Mouse (Mus musculus) G1E-ER4 (cell line): Measurements from ENCODE around the gene Mpzl2. TPM values are rescaled to one million over a fixed set of nuclear protein-coding genes. Genes with fewer than 3 reads are reported as not detected.

Experiments used
- GATA1 ChIP-seq: IDR thresholded peaks from one replicate; pipeline ENCODE4 v1.8.0; 2012; ENCODE audit warnings: low read length, inconsistent platforms
- polyA plus RNA-seq: library from polyadenylated mRNA; stranded (reverse); fragments of >175 nt; gene quantifications from 2 replicates; pipeline ENCODE4 v1.2.3, GENCODE M21; 2012

The Mpzl2 gene
- polyA plus RNA-seq, 1 experiment: not detected

- TF ChIP-seq GATA1: no peak
Measured at GRCm38 (mm10) chr9:45055082-45055713, 15.6 kb downstream of the Mpzl2 start, which contains the start of gene Mpzl3. TSS of gene Mpzl3 (plus strand) at chr9:45055186.

GRCm38 (mm10) chr9:45058304-45058940 is 18.8 kb downstream of the Mpzl2 start:
- TF ChIP-seq GATA1: no peak

- no peak for TF ChIP-seq GATA1
Measured at GRCm38 (mm10) chr9:45060151-45060550, 20.6 kb downstream of the Mpzl2 start.

GRCm38 (mm10) chr9:45062677-45063076 is 23.1 kb downstream of the Mpzl2 start:
- no peak for TF ChIP-seq GATA1

GRCm38 (mm10) chr9:45064421-45064820 is 24.8 kb downstream of the Mpzl2 start:
- no peak for TF ChIP-seq GATA1

GRCm38 (mm10) chr9:45066735-45067134 is 27.1 kb downstream of the Mpzl2 start:
- TF ChIP-seq GATA1: no peak

GRCm38 (mm10) chr9:45071800-45072199 is 32.2 kb downstream of the Mpzl2 start:
- no peak for TF ChIP-seq GATA1

- no peak for TF ChIP-seq GATA1
Measured at GRCm38 (mm10) chr9:45077859-45078258, 38.3 kb downstream of the Mpzl2 start.

GRCm38 (mm10) chr9:45079011-45079410 is 39.4 kb downstream of the Mpzl2 start, which contains the start of gene Jaml:
TSS of gene Jaml (plus strand) at chr9:45079183.
- TF ChIP-seq GATA1: no peak

GRCm38 (mm10) chr9:45083132-45083531 is 43.5 kb downstream of the Mpzl2 start:
- no peak for TF ChIP-seq GATA1

- no peak for TF ChIP-seq GATA1
Measured at GRCm38 (mm10) chr9:45084556-45084955, 45.0 kb downstream of the Mpzl2 start.

- TF ChIP-seq GATA1: no peak
Measured at GRCm38 (mm10) chr9:45085741-45086690, 46.4 kb downstream of the Mpzl2 start.

GRCm38 (mm10) chr9:45088040-45088439 is 48.4 kb downstream of the Mpzl2 start:
- TF ChIP-seq GATA1: no peak

- no peak for TF ChIP-seq GATA1
Measured at GRCm38 (mm10) chr9:45090811-45091210, 51.2 kb downstream of the Mpzl2 start.

- TF ChIP-seq GATA1: no peak
Measured at GRCm38 (mm10) chr9:45092641-45093040, 53.0 kb downstream of the Mpzl2 start.

- TF ChIP-seq GATA1: no peak
Measured at GRCm38 (mm10) chr9:45095149-45095937, 55.7 kb downstream of the Mpzl2 start.
